Mouse (Mus musculus): Measurements from ENCODE around the gene Sult2b1.

Sult2b1 gene

DNA sequence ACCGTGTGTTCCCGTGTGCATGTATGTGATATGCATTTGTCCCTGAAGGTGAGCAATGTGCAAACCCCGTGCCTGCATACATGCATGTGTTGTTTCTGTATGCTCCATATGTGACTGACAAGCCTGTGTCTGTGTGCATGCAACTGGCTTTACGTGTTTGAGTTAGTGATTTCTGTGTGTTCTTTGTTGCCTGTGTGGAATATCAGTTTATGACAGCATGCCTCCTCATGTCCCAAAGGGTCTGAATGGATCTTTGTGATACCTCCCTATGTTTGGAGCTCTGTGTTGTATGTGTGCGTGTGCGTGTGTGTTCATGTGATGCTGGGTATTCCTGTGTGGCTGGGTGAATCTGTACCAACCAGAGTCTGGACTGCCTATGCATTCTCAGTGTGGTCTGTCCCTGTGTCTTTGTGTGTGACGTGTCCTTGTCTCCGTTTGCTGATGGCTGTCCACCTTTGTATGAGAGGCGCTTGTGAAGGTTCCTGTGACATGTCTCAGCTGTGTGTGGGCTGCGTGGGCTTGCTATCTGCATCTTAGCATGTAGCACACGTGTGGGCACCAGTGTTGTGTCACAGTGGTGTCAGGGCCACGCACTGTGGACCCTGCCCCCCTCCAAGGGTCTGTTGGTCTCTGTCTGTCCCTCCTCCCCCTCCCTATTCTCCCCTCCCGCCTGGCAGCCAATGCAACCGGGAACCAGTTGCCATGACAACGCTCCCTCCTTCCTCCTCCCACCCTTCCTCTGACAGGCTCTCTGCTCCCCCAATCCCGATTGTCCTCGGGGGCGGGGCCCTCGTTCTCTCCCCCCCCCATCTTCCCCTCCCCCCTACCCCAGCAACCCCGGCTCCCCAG is at the start of gene Sult2b1:
Gene Sult2b1, minus strand, starts transcription at position 146 of the 849 bp plus-strand sequence.
- DNase-seq (ENCODE audit: low spot score in 2 of 2), result no peak

DNA sequence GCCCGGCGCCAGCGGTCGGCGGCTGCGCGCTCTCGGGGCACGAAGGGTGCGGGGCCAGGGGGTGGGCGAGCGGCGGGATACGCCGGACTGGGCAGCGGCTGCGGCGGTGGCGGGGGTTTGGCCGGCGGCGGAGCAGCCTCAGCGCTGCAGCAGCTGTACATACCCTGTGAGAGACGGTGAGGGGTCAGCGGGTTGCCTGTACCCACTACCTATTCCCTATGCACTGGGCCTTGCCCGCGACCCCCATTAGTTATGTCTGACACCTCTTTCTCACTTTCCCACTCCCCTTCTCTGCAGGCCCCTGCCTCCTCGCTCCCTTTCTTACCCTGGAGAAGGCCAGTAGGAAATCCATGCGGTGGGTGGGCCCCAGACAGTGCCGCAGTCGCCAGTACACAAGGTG is 49.5 kb upstream of the Sult2b1 start:
- DNase-seq (ENCODE audit: low spot score in 2 of 2), result no peak

DNA sequence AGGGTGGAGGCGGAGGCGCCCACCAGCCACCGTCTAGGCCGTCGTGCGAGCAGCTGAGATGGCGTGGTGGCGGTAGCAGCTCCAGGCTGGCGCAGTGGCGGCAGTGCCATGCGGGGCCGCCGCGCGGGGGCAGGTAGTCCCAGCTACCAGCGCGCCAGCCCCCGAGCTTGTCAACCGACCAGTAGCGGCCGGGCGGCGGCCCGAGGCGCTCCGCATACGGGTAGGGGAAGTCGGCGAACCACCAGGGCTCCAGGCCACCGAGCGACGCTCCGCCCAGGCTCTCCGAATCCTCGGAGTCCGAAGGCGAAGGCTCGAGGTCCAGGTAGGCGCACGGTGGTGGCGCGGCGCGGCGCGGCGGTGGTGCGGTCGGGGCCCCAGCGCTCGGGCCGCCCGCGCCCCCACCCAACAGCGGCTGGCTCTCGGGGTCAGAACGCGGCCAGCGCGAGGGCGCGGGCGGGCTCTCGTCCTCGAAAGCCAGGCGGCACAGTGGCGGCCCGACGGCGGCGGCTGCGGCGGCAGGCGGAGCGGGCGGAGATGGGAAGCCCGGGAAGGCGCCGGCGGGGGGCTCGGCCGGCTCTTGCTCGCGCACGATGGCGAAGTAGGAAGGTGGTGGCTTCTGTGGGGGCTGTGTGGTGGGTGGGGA is 48.8 kb upstream of the Sult2b1 start:
- DNase-seq (ENCODE audit: low spot score in 2 of 2), result no peak

DNA sequence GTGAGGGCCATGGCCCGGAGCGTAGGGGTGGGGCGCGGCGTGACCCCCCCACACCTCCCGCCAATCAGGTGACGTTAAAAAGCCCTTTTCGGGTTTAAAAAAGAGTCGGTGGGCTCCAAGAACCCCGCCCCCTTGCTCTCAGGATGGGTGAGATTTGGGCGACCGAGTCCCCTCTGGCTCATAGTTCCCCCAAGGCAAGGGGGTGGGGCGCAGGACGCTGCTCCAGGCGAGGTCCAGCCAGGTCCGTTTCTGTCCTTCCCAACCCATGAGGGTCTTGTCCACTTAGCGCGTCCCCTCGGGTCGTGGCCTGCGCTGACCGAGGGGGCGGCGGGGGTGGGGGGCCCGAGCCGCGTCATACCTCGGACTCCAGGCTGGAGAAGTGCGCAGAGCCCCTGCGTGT is 48.0 kb upstream of the Sult2b1 start:
- DNase-seq (ENCODE audit: low spot score in 2 of 2), result no peak

DNA sequence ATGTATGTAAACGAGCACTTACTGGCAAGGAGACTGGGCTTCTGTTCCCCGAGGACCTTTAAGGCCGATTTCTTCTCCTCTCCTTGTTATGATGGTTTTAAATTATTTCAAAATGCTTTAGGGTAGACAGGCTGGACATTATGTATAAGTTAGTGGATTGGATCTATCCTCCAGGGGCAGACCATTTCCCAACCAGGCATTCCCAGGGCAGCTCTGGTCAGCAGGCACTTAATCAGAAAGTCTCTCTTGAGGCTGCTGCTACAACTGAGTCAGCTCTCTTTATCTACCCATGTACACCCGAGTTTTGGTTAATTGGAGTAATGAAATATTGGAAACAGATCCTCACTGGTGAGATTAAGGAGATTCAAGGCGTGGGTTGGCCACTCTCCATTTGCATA is 46.7 kb upstream of the Sult2b1 start:
- no peak for DNase-seq (ENCODE audit: low spot score in 2 of 2)

DNA sequence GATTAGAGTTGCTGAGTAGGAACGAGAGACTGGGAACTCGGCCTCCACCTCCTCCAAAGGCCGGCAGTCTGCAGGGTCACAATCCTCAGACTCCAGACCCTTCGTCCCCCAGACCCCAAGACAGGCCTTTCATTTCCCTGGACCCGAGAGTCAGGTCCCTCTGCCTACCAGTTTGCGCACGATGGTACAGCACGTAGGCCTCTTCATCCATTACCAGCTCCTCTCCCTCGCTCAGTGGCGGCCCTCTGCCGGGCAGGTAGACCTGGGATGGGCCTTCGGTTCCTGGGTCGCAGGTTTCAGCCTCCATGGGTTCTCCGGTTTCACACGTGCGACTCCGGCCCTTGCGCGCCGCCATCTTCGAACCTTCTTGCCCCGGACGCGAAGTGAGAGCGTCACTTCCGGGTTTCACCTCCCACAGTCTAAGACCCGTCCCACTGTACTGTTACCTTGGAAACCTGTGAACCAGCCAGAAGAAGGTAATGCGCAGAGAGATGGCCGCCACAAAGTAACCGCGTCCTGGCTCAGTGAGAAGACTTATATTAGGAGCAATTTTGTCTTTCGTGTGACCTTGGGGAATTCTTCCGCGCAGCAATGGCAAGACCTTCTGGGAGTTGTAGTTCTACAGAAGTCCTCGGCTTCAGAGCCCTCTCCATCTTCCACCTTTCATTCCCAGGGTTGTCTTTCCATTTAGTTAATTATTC is 46.1 kb upstream of the Sult2b1 start, which contains the start of gene Grwd1:
Gene Grwd1, minus strand, starts transcription at position 518 of the 701 bp plus-strand sequence.
- DNase-seq (ENCODE audit: low spot score in 2 of 2), result peak; percentile 69 to 86

DNA sequence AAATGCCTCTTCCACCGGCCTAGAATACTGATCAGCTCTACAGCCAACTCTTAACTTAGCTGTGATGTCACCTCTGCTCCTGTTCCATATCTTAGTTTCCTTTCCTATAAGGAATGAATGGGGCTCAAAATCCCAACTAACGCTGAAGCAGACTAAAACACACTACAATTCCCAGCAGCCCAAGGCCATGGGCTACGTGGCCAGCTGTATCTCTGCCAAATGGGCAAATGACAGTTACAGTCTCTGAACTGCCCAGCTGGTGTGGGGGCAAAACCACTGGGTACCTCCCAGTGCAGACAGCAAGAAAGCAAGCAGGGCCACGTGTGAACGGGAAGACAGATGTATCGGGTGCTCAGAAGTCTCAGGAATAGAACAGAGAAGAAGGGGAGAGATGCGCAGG is 42.2 kb upstream of the Sult2b1 start:
- no peak for DNase-seq (ENCODE audit: low spot score in 2 of 2)

DNA sequence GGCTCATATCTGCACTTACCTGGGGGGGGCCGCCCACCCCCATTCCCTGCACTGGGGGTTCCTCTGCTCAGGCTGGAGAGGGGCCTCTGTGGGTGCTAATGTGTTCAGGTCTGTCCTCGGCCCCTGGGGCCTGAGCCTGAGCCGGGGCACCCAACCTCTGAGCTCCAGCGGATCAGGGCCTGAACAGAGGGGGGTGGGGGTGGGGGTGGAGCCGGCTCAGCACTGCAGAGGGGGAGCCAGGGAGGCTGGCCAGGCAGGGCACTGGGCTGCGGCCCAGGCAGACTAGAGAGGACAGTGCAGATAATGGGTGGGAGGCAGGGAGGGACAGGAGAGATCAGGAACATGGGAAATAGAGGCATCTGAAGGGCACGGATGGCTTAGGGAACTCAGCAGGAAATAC is 40.1 kb upstream of the Sult2b1 start, which contains the start of gene Kcnj14:
Gene Kcnj14, minus strand, starts transcription at position 185 of the 400 bp plus-strand sequence.
- no peak for DNase-seq (ENCODE audit: low spot score in 2 of 2)

DNA sequence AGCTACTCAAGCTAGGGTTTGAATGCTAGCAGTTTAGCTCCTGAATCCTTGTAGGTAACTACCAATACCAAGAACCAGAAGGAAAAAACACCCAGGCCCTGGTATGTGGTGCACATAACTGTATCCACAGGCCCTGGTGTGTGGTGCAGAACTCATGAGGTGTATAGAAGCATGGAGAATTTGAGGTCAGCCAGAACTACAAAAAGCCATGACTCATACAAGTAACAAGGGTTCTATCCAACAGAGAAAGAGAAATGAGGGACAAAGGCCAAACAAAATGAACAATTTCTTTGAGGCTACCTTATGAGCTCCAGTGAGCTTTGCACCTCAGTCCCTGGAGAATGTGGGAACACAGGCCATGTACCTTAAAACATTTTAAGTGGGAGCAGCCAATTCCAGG is 36.4 kb upstream of the Sult2b1 start:
- DNase-seq (ENCODE audit: low spot score in 2 of 2), result no peak

DNA sequence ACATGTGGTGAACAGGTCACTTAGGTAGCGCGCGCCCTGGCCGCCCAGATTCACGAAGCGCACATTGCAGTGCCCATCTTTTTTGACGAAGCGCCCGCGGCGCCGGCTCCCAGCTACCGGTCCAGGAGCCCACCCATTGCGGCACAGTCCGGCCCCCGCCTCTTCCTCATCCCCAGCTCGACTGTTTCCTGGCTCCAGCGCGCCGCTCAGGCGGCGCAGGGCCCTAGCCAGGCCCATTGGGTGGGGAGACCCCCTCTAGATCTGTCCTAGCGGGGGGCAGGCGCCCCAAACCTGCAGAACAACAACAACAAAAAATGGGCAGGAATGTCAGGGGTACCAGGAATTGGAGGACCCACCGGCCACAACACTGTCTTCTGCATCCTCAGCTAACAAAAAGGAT is 35.4 kb upstream of the Sult2b1 start:
- DNase-seq (ENCODE audit: low spot score in 2 of 2), result no peak

DNA sequence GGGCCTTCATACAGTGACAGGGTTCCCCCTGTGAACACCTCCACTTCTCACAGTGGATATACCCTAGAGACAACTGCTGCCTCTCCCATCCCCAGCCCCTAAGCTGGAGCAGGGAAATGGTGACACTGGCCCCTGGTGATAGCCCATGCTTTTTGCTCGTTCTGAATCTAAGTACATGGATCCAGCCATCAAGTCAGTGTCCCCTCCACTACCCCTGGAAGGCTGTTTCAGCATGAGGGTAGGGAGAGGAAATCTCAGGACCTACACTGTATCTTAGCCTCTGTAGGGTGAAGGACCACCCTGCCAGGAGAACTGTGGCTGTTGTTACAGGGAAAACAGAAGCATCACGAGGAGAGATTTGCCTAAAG is 31.5 kb upstream of the Sult2b1 start:
- DNase-seq (ENCODE audit: low spot score in 2 of 2), result no peak

DNA sequence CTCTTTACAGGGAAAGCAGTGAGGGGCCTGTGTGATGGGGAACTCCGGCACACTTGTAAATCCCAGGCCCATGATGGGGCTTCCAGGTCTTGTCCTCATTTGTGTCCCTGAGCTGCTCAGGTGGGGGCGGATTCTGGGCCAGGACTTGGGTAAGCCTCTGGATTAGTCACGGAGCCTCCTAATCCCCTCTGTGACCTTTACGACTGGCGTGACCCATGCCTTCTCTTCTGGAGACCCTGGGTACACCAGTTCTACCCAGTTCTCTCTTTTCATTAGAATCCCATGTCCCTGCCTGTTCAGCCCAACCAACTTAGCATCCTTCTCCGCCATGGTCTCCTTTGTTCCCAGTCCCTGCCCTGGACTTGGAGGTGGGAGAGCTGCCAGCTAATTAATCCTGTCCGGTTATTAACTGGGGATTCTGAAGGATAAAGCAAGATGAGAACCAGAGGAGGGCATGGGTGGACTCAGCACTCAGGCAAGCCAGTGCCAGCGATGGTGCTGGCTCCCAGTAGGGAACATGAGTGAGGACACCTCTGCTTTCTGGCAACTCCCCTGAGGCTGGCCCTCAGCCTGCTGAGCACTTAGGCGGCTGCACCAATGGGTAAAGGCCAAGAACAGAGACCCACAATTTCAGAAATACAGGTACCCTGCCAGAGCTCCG is 31.0 kb upstream of the Sult2b1 start:
- DNase-seq (ENCODE audit: low spot score in 2 of 2), result no peak

DNA sequence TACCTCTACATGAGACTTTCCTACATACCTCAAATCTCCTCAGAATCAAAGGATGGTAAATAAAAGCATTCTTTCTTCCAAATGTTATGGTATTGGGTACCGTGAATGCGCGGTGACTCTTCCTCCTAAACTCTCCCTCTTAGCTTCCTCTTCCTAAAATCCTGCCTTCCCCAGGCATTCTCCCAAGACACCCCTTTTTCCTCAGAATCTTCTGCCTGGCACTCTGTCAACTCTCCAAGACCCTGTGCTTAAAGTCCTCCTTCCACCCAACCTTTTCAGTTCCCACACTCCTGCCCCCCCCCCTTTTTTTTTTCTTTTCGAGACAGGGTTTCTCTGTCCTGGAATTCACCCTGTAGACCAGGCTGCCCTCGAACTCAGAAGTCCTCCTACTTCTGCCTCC is 30.4 kb upstream of the Sult2b1 start:
- no peak for DNase-seq (ENCODE audit: low spot score in 2 of 2)

DNA sequence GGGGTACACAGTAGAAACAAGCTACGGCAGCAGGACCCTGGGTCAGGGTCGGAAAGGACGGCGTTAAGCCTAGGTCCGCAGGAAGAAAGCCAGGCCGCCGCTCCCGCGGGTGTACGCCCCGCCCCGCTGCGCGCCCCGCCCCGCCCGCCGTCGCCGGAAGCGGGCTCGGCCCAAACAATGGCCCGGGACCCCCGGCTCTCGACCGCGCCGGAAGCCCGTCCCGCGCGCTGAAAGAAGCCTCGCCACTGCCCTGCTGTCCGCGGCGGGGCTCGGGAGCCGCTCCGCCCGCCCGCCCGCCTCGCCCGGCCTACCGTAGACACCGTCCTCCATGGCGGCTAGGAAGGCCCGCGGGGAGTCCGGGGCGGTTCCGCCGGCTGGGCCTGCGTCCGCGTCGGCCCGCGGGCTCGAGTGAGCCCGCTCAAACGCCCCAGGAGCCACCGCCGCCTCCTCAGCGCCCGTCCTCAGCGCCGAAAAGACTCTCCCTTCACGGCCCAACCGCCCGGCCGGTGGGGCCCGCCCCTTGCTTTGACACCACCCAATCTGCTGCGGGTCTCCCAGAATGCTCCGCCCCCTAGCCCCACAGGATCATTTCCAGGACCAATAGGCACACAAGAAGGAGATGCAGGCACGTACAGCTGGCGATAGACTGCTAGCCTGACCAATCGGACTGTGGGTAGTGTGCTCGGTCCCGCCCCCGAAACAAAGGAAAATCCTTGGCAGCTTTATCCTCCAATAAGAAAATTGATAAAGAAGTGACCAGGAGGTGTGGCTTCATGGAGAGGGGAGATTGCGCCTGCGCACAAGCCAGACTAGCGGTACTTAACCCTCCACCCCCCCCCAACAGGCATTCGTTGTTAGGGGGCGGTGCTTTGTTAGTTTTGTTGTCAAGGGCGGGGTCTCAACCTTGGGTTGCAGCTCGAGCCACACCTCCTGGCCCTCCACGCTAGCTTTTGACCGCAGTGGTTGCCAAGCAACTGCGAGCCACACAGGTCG is 29.6 kb upstream of the Sult2b1 start, which contains the start of gene Cyth2:
Gene Cyth2, minus strand, starts transcription at position 795 of the 993 bp plus-strand sequence.
- DNase-seq (ENCODE audit: low spot score in 2 of 2), result peak; percentile 98 to 99

DNA sequence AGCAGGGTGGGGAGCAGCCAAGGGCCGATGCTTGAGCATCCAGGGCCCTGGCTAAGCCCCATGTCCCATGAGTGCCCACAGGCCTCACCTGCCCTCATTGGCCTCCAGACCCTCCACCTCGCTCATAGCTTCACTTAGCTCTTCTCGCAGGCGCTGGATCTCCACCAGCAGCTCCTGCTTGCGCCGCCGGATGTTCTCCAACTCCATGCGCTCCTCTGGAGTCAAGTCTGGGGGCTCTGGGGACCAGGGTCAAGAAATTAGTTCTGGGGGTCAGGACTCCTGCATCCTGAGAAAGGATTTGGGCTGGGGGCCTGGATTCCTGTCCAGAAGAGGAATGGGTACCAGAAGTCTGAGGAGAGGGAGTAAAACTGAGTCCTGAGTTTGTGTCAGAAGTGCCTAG is 28.5 kb upstream of the Sult2b1 start:
- DNase-seq (ENCODE audit: low spot score in 2 of 2), result no peak

DNA sequence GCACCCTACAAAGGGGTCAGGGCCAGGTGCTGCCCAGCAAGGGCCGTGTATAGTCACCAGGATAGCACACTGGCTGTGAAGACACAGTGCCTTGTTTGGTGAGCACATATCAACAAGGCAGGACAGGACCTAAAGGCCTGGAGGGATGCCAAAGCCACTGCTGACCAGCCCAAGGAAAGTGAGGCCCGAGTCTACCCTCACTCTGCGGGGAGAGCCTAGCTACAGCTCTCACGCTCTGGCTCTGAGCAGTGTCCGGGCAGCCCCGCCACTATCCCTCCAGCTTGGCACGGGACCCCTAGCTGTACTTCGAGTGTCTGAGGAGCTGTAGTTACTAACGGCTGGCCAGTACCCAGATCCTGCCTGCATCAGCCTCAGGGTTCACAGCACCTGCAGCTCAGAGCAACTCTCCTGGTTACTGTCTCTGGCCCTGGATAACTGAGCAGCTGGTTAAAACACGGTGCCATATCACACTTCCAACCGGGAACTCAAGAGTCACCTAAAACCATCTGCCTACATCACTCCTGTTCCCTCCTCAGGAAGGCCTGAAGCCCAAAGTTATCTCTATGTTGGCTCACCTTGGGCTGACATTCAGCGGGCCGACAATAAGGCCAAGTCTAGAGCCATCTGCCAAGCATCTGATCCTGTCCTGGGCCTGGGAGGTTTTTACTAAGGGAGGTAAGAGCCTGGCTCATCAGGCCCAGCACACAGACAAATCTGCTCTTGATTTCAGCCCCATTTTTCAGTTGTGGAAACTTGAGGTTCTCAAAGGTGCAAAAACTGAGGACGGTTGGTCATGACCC is 25.0 kb upstream of the Sult2b1 start:
- no peak for DNase-seq (ENCODE audit: low spot score in 2 of 2)

DNA sequence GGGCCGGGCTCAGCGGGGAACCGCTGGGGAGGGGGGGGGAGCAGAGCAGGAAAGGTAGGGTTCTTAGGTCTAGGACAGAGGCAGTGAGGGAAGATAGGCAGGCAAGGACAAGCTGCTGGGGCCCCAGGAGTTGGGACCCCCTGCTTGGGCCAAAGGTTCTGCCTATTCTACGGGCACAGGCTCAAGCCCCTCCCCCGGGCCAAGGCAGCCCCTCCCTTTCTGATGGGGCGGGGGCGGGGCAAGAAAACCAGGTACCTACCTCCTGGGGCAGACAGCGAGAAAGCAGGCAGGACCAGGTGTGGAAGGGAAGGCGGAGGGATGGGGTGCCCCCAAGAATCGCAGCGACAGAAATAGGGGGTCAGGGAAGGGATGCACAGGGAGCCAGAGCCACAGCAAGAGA is 24.0 kb upstream of the Sult2b1 start:
- DNase-seq (ENCODE audit: low spot score in 2 of 2), result no peak

DNA sequence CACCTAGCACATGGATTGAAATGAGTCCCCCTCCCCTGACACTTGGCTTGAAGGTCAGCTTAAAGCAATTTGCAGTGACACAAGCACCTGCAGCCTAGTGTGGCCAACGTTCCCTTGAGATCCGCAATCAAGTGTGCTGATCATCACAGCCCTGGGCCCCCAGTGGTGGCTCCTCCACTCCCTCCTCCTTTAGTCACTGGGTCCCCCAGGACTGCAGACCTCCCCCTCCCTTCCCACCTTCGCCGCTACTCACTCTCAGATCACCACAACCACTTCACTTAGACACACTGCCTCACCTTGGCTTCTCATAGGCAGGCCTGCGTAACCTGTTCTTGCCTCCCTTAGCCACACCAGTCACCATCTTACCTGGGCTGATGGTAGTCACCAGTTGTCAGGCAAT is 21.5 kb upstream of the Sult2b1 start:
- no peak for DNase-seq (ENCODE audit: low spot score in 2 of 2)

DNA sequence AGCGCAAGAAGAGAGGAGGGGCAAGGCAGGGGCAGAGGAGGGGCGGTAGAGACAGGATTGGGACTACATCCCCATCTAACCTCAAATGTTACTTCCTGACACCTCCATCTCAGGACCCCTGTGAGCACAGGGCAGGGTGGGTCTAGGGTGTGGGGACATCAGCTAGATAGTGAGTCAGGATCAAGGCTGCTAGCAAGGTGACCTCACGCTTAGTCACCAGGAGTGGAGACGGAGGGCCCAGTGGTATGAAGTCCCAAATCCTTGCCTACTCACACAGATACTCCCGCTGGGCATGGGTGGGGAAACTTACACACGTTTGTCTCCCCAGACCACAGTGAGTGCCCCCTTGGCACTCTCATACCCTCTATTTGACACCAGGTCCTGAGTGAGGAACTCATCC is 18.1 kb upstream of the Sult2b1 start:
- DNase-seq (ENCODE audit: low spot score in 2 of 2), result no peak

DNA sequence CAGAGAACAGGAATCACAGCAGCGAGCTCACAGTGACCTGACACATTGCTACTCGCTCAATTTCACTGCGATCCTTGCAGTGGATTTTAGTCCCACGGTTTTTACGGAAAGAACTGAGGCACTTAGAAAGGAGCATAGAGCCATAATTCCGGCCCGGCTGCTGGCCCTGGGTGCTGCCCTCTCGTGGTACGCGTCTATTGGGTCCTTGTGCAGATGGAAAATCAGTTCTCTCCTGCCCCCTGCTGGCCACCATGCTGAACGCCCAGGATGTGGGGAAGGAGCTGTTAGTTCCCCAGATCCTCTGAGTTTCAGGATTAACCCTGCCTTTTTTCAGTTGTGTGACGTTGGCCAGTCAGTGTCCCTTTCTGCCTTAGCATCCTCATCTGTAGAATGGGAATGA is 16.9 kb upstream of the Sult2b1 start:
- DNase-seq (ENCODE audit: low spot score in 2 of 2), result peak; percentile 89 to 97

Measured in spleen, postnatal 4 days (tissue).